Mouse (Mus musculus): ENCODE results near the gene Fgfr2.

GRCm38 (mm10) chr7:132664815-132665214 is 458.3 kb downstream of the Fgfr2 start:
- TF ChIP-seq POLR2A (IDR thresholded peaks at IDR 0.05; ENCODE audit: borderline replicate concordance, extremely low read depth, insufficient read depth, insufficient read length, poor library complexity, severe bottlenecking) = no peak
- TF ChIP-seq CTCF (IDR thresholded peaks at IDR 0.05; ENCODE audit: borderline replicate concordance, extremely low read depth, insufficient read depth, insufficient read length) = no peak

All from brain, embryonic 14.5 days (tissue).